Mouse (Mus musculus): Measurements from ENCODE around the gene Vwa2. TPM values are rescaled to one million over a fixed set of nuclear protein-coding genes. Genes with fewer than 3 reads are reported as not detected.

Vwa2 gene
- total RNA-seq, 2 experiments from 2014 or later = not detected

DNA sequence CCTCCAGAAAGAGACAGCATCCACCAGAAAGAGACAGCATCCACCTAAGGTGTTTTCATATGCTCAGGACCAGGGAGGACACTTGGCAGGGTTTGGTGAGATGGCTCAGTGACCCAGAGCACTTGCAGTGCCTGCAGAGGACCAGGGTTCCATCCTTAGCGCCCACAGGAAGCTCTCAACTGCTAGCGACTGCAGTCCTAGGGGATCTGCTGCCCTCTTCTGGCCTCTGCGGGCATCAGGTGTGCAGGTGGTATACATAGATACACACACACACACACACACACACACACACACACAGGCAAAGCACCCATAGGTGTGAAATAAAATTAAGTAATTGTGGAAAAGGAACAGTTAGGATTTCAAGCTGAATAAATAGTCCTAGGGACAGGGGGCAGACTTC lies 70.8 kb downstream of the Vwa2 start:
- no peak for ATAC-seq (replicated peaks; ENCODE audit: low FRiP score, low TSS enrichment, poor library complexity, severe bottlenecking)

DNA sequence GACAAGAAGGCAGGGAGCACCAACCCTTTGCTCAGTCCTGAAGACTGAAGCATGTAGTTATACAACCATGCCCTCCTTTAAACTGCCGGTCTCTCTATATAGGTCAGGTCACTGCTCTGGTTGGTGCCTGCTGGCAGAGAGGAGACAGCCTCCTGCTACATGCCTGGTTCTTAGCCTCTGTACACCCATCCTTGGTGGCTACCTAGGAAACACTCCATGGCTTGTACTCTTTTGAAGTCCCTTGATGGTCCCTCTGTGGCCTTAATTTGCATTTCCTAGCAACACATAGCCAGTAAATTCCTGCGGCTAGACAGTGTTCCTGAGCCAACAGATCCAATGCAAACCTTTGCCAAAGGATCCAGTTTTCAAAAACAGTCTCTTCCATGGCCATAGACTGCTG lies 71.6 kb downstream of the Vwa2 start:
- no peak for ATAC-seq (replicated peaks; ENCODE audit: low FRiP score, low TSS enrichment, poor library complexity, severe bottlenecking)

DNA sequence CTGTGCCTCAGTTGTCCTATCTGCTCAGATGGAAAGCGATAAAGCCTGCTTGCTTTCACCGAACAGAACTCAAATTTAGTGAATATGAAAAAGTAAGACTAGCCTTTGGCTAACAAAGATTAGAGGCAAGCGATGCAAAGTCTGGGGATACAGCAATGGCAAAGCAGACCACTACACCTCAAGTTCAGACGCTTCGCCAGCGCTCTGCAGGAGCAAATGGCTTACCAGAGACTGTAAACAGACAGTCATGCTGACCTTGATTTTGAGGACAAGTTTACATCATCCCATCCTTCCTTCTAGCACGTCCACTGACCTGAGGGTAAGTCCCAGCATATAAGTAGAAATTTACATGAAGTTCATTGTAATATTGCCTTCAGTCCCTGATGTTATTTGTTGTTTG lies 72.2 kb downstream of the Vwa2 start:
- ATAC-seq (replicated peaks; ENCODE audit: low FRiP score, low TSS enrichment, poor library complexity, severe bottlenecking) = no peak

DNA sequence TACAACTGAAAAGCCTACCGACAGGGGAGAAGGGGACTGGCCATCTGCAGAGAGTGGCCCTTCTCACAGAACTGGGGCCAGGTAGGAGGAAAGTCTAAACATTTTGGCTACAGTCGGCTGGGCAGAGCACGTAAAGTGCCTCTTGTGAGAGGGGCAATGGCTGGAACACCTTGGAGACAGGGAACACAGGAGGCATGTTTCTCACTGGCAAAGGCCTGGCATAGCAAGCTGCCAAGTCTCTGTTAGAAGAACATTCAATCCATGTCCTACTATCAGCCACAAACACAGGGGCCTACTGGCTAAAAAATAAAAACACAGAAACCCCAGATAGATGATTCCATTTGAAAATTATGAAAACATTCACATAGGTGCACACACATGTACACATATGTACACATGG lies 72.7 kb downstream of the Vwa2 start:
- ATAC-seq (replicated peaks; ENCODE audit: low FRiP score, low TSS enrichment, poor library complexity, severe bottlenecking) = no peak

DNA sequence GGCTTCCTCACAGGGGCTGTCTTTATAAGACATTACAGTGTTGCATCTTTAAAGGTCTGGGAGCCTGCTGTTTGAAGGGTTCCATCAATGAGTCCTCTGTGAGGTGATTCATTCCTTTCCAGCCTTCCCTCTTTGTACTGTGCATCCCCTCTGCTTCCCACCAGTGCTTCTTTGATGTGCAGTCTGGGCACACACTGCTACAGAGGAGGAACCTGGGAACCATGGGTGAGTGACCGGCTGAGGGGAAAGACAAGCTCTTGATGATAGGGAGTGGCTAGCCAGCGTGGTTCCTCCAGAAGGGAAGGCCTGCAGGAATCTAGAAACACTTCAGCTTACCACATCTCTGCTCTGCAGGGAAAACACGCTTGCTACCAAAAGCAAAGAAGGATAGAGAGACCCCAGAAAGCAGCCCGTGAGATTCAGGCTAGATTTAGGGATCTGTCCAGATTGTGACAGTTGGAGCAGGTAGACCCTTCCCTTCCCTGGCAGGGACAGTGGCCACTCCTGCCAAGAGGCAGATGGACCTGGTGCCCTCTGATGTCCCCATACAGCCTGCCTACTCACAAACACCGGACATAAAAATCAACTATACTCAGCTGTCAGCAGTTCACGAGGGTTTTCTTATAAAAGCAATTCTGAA lies 74.0 kb downstream of the Vwa2 start:
- no peak for ATAC-seq (replicated peaks; ENCODE audit: low FRiP score, low TSS enrichment, poor library complexity, severe bottlenecking)

DNA sequence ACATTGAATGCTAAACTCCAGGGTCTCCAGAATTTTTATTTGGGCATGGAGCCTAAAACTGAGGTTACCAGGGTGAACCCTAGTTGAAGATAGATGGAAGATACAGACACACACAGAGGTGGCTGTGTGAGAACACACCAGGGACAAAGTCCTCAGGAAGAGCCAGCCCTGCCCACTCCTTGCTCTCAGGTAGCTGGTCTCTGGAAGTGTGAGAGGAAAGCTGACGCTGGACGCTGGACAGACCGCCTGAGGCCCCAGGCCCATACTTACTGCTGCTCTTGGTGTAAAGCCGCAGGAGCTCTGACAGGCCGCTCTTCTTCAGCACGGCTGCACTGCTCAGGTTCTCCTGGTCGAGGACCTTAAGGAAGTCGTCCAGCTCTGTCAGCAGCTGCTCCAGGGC lies 75.8 kb downstream of the Vwa2 start:
- no peak for ATAC-seq (replicated peaks; ENCODE audit: low FRiP score, low TSS enrichment, poor library complexity, severe bottlenecking)

DNA sequence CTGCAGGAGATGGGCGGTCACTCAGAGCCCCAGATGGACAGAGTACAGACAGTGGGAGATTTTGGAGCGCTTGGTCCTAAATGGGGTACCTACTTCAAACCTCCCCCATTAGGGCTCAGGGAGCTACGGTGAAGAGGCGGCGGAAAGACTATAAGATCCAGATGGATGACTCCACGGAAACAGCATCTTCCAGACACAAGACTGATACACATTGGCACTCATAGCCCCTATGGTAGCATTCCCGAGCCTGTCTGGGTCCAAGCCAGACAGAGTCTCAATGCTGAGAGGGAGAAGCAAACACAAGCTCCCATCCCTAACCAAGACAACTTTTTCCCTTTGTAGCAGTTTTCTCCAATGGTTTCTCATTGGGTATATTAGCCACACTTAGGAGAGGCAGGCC lies 76.8 kb downstream of the Vwa2 start:
- no peak for ATAC-seq (replicated peaks; ENCODE audit: low FRiP score, low TSS enrichment, poor library complexity, severe bottlenecking)

DNA sequence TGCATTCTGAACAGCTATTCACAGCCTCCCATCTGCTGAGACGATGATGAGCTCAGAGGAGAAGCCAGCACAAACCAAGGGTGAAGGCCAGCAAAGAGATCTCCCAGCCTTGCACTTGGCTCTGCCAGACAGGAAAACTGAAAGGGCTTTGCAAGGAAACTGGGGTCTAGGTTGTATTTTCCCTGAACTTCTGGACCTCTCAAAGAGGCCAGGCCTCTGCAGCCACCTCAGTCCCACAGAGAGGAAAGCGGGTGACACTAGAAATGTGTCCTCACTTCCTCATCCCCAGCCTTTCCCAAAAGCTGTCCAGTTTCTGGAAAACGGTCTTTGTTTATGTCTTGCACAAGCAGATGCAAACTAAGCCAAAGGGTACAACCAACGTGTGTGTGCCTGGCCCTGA lies 79.8 kb downstream of the Vwa2 start:
- no peak for ATAC-seq (replicated peaks; ENCODE audit: low FRiP score, low TSS enrichment, poor library complexity, severe bottlenecking)

DNA sequence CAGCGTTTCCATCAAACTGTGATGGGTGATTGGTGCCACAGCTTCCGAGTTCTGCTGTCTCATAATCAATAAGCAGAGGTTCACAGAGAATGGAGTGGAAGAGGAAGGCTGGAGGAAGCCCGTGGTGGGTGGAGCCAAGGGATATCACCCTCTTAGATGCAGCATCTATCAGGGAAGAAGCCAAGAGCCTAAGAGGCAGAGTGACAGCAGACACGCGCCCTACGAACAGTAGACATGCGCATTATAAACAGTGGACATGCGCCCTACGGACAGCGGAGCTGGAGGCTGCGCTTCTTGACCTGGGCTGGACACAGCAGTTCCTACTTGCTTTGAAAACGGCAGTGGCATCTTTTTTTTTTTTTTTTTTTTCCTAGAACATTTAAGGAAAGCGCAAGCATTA lies 80.8 kb downstream of the Vwa2 start:
- ATAC-seq (replicated peaks; ENCODE audit: low FRiP score, low TSS enrichment, poor library complexity, severe bottlenecking) = no peak

DNA sequence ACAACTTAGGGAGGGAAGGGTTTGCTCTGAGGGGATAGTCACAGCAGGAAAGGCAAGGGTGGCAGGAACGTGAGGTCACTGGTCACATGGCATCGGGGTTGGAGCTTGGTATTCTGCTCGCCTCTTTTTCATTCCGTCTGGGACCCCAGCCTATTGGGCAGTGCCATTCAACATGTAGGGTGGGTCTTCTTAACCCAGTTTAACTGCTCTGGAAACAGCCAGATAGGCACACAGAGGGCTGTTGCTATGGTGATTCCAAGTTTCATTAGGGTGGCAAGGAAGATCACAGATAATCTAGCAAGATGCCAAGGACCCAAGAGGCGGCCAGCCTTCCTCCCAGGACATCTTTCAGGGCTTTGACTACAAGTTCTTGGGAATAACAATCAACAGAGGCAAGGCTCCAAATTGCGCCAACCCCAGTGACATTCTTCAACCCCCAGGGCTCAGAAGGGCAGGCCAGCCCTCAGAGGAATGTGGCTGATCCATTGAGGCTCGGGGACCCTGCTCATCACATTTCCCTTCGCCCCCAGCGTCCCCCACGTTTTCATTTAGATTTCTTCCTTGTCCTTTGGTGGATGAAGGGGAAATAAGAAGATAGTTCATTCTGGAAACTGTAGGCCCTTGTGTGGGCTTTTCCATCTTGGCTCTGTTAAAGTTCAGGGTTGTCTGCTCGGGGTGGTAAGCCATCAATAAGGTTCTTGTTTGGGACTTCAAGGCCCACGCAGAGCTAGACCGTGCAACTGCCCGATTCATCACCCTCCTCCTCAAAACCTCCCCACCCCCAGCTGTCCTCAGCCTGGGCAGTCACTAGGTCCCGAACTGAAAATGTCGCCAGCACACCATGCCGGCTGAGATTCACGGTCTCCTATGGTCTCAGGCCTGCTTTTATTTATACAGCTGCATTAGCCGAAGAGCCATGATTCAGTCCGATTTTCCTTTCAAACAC lies 81.8 kb downstream of the Vwa2 start:
- no peak for ATAC-seq (replicated peaks; ENCODE audit: low FRiP score, low TSS enrichment, poor library complexity, severe bottlenecking)

DNA sequence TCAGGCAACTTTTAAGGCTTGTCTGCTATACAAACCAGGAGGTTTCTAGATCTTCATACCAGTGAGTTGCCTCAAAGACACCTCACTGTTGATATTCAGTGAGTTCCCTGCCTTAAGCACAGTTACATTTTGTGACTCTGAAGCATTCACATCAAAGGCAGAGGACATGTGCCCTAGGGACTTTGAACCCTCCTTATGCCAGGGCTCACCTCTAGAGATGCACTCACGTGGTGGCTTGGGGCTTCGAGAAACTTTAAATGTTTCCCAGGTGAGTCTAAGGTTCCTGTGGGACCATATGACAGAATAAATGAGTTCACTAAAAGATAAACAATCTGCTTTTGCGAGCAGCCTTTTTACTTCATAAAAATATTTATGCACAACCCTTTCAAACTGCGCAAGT lies 84.0 kb downstream of the Vwa2 start:
- ATAC-seq (replicated peaks; ENCODE audit: low FRiP score, low TSS enrichment, poor library complexity, severe bottlenecking) = no peak

DNA sequence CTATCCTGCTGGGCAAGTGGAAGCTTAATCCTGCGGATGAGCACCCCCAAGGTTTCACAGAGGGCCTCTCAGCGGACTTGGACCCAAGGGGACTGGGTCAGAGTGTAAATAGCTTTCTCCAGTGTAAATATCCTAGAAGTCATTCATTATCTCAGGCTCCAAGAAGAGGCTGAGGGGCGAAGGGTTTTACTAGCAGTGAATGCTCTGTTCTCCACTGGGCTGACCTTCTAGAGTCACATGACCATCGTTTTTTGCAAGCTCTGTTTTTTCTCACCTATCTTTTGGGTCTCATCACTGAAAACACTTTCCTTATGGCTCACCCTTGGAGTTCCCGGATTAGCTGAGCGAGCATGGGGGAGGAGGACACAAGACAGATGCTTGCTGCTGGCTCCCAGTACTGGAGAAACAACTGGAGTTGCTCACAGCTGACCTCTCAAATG lies 84.6 kb downstream of the Vwa2 start:
- no peak for ATAC-seq (replicated peaks; ENCODE audit: low FRiP score, low TSS enrichment, poor library complexity, severe bottlenecking)

DNA sequence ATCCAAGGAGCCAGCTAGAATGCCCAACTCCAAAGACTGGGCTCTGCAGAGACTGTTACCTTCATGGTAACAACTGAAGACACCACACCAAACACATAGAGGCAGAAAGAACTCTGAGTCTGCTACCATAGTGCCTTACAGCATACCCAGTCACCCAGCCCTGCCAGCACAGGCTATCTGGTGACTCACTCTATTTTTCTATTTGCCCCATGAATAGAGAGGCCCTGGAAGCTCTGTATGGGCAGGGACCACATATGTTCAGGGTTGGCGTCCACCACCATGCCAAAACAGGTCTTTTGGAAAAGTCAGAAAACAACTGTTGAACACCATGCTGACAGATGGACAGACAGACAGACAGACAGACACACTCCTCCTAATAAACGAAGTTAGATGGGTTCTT lies 85.0 kb downstream of the Vwa2 start:
- no peak for ATAC-seq (replicated peaks; ENCODE audit: low FRiP score, low TSS enrichment, poor library complexity, severe bottlenecking)

DNA sequence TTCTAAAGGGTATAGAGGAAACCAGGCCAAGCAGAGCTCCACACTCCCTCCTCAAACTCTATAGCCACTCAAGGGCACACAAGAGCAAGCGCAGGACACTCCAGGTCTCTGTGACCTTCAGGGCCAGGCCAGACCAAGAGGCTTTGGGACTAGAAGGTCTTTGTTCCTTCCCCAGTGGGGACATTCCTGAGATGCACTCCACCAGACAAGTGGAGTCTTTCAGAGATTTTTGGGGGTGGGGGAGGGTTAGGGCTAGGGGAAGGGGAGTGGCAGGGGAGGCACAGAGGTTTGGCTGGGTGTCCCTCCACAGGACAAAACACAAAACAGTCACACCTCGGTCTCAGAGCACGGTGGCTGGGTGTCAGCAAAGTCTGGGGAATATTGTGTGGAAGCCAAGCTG lies 85.6 kb downstream of the Vwa2 start:
- no peak for ATAC-seq (replicated peaks; ENCODE audit: low FRiP score, low TSS enrichment, poor library complexity, severe bottlenecking)

Other genes starting within 250 kb of the Vwa2 start
- gene Adrb1, start 152.1 kb upstream of the Vwa2 start, total RNA-seq (2014; fragmentation: Nextera tagmentation) = not detected in 2 replicates
- gene Adrb1, start 152.1 kb upstream of the Vwa2 start, total RNA-seq (2017) = not detected in 2 replicates
- gene Ccdc186, start 52.1 kb upstream of the Vwa2 start, total RNA-seq (2014; fragmentation: Nextera tagmentation) = 7.3 and 16.5 TPM in 2 replicates
- 32.5 and 40.0 TPM in 2 replicates for gene Ccdc186, start 52.1 kb upstream of the Vwa2 start, total RNA-seq (2017)
- not detected in 2 replicates for gene Tdrd1, start 48.0 kb upstream of the Vwa2 start, total RNA-seq (2014; fragmentation: Nextera tagmentation)
- not detected in 2 replicates for gene Tdrd1, start 48.0 kb upstream of the Vwa2 start, total RNA-seq (2017)
- not detected in 2 replicates for gene Afap1l2, start 134.0 kb downstream of the Vwa2 start, total RNA-seq (2014; fragmentation: Nextera tagmentation)
- 0.47 TPM in 1 of 2 replicates, not detected in the other for gene Afap1l2, start 134.0 kb downstream of the Vwa2 start, total RNA-seq (2017)